Mouse (Mus musculus) 3134 (cell line): ENCODE results near the gene Prkce.
A peak's percentile ranks its signal among the peaks of the same experiment; 100 is the strongest.

Experiments used
- DNase-seq: peaks from one replicate; pipeline ENCODE4 v3.0.0-alpha.2; 2011; ENCODE audit warnings: low spot score; ENCODE audit not compliant: insufficient read length; ENCODE audit errors: extremely low read depth

Prkce gene

DNA sequence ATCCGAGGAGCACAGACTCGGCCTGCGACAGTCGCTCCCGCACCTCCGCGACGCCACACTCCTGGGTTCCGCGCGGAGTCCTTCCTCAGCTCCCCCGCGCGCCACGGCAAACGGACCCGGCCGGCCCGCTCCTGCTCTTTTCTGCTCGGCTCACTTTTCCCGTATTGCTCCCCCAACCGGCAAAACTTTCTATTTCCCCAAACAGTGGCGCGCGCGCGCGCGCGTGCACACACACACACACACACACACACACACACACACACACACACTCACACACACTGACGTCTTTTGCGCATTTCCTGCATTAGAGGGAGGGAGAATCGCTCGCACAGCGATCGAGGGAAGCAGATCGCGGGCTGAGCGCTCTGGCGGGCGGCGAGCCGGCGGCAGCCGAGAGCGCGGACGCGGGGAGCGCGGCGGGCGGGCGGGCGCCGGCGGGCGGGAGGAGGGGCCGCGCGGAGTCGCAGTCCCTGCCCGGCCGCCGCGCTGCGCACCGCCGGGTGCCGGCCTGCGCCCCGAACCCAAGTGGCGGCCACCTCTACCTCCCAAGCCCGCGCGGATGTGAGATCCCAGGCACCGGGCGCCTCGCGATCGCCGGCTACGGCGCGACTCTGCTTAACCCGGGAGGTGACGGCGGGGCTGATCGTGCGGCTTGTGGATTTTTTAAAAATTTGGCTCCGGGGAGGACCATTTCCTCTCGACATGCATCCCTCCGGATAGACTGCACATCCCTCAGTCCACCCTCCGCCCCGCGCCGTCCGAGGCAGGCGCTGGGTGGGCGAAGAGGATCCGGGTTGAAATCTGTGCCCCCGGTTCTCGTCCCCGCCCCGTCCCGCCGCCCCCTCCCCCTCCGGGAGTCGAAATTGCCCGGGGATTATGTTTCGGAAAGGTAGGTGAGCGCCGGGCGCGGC, at the start of gene Prkce:
Gene Prkce (plus strand): TSS at position 466 of the 911 bp plus-strand sequence.
- peak; percentile 85 for DNase-seq

- no peak for DNase-seq
These were observed 44.4 kb upstream of the Prkce start for GRCm38 (mm10) chr17:86123146-86123545.

- DNase-seq: no peak
These were observed 41.7 kb upstream of the Prkce start for GRCm38 (mm10) chr17:86125908-86126307.

GRCm38 (mm10) chr17:86128198-86128597, 39.4 kb upstream of the Prkce start:
- no peak for DNase-seq

DNA sequence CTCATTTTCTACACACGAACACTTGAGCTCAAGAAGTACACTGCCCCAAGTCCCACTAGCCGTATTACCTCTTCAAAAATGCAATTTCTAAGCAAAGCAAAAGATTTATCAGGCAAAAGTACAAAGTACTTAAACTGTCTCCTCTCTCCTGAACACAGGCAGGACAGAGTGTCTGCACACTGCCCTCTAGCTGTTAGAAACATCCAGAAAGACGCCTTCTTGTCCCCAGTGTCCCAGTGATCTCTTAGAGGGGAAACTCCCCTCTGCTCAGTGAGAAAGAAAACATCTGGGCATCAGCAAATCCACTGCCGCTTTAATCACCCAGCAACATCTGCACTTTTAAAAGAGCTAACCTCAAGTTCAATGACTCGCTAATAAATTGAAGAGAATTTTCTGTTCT, 35.1 kb upstream of the Prkce start:
- DNase-seq: no peak

- DNase-seq: no peak
These were observed 33.1 kb upstream of the Prkce start for GRCm38 (mm10) chr17:86134461-86134860.

GRCm38 (mm10) chr17:86135835-86136234, 31.8 kb upstream of the Prkce start:
- DNase-seq: no peak

- DNase-seq: peak; percentile 82
These were observed 23.0 kb upstream of the Prkce start for GRCm38 (mm10) chr17:86144537-86145078.

DNA sequence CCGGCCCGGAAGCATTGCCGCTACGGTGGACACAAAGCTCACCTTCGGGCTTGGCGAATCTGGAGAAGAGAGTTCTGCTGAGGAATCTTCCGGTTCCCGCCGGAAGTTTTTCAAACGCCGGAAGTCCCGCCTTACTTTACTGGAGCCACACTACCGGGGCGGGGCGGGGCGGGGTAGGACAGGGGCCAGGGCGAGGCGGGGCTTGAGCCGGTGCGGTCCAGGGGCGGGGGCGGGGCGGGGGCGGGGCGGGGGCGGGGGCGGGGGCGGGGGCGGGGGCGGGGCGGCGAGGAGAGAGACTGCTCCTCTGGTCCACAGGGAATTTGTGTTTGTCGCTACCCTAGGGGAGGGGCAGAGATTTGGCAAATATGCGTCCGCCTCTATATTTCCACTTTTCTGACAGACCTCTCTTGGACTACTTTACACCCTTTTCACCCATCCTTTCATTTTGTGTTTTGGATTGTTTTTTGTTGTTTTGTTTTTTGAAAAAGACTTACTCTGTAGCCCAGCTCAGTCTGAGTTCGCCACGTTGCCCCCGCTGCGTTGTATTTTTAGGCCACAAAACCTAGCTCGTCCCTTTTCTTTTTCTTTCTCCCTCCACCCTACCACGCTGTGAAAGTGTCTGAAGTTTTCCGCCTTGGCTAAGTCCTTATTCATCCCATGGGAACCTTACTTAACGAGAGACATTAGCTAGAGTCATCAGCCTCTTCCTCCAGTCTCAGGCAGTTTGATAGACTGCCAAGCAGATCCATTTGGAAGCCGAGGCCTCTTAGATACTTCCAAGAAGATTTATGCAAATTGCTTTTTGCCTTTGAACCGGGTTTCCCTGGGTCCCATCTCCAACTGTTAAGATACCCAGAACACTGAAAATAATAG, 22.3 kb upstream of the Prkce start, which contains the start of gene Srbd1:
Gene Srbd1 (minus strand): TSS at position 97 of the 873 bp plus-strand sequence.
- peak; percentile 43 for DNase-seq

- no peak for DNase-seq
These were observed 17.9 kb upstream of the Prkce start for GRCm38 (mm10) chr17:86149726-86150125.

DNA sequence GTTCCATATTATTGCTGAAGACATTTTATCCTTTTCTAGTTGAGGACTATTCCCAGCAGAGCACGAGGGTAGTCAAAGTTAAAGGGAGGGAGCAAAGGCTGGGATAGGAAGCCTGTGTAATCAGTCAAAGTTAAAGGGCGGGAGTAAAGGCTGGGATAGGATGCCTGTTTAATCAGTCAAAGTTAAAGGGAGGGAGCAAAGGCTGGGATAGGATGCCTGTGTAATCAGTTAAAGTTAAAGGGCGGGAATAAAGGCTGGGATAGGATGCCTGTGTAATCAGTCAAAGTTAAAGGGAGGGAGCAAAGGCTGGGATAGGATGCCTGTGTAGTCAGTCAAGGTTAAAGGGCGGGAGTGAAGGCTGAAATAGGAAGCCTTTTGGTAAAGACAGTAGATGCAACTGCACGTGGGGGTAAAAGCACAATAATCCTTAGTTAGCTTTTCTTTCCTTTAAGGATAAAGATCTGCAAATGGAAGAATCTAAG, 16.7 kb upstream of the Prkce start:
- DNase-seq: peak; percentile 68

DNA sequence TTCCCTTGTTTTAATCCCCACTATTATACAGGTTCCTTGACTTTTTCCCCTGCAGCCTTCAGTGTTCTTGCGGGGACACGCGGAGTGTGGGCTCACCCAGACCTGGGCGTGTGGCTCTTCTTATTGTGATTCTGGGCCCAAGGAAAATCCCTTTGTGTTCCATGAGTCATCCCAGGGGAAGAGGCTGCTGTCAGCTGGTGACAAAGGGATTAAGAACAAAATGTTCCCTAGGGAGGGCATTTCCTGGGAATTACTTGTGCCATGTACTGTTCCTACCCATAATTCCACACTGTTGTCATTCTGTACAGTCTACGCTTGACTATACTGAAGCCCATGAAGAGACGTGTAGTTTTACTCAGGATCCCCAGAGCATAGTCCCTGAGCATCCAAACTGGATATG, 10.6 kb upstream of the Prkce start:
- no peak for DNase-seq

- no peak for DNase-seq
These were observed 4.9 kb upstream of the Prkce start for GRCm38 (mm10) chr17:86162672-86163071.

DNA sequence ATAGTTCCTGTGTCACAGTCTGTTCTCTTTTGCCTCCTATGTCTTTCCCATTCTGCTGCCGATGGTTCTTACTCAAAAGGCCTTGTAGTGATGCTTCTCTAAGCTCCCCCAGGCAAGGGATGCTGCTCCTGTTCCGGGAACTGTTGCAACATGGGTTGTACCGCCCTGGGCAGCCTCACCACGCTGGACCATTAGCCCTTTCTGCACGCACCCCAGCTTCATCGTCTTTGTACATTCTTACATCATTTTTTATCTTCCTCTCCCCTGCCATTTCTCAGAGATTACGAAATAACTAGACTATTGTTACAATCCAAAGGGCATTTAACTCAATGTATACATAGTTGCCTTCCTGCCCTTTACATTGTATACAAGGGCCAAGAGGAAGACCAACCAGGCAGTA, 3.2 kb upstream of the Prkce start:
- no peak for DNase-seq

- no peak for DNase-seq
These were observed 1.5 kb upstream of the Prkce start for GRCm38 (mm10) chr17:86166051-86166566.

- peak; percentile 90 for DNase-seq
These were observed 842 bp upstream of the Prkce start for GRCm38 (mm10) chr17:86166567-86167319.

DNA sequence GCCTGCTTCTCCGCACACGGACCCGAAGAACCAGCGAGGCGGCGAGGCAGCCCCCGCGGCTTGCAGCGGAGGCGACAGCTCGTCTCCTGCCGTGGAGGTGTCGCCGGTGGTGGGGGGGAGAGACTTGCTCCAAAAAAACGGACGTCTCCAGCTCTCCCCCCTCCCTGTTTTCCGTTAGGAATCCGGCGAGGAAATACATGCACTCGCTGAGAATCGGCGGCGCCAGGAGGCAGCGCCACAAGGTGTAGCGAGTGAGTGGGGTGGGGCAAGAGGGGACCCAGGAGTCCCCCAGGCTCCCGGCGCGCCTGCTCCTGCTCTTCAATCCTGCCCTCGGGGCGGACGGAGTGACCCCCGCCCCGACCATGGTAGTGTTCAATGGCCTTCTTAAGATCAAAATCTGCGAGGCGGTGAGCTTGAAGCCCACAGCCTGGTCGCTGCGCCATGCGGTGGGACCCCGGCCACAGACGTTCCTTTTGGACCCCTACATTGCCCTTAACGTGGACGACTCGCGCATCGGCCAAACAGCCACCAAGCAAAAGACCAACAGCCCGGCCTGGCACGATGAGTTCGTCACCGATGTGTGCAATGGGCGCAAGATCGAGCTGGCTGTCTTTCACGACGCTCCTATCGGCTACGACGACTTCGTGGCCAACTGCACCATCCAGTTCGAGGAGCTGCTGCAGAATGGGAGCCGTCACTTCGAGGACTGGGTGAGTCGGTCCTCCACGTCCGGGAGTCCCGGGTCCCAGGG, 821 bp downstream of the Prkce start:
- DNase-seq: peak; percentile 63

DNA sequence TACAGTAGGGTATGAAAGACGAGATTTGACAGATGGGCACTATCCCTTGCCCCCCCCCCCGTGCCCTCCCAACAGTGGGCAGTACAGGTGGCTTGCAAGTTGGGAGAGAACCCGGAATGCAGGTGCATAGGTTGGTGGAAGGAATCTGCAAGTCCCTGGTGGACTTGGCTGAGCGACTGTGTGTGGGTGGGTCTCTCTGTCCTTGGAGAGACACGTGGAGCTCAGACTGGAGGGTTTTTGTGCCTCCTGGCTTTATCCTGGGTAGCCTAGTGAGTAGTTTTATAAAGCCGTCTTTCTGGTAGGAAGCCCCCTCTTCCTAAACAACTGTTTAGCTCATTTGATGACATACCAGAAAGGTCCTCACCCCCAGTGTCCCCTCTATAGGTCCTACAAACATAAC, 1.5 kb downstream of the Prkce start:
- no peak for DNase-seq
